Mouse (Mus musculus): Measurements from ENCODE around the gene Gm5114.
"Not testable (repeated sequence)": the region's sequence is repeated elsewhere in the genome, so short reads cannot be mapped to it uniquely, and the experiment has no call there.

Gene Gm5114

GRCm38 (mm10) chr7:39413060-39413459 is at the start of gene Gm5114:
Gm5114 (minus strand) TSS chr7:39413160.
- DNase-seq = not testable (repeated sequence)

GRCm38 (mm10) chr7:39455806-39456205 is 42.8 kb upstream of the Gm5114 start:
- DNase-seq = no peak

- DNase-seq = peak; percentile 89
These were observed 36.5 kb upstream of the Gm5114 start for GRCm38 (mm10) chr7:39449260-39450021.

- DNase-seq = peak; percentile 57
These were observed 35.8 kb upstream of the Gm5114 start for GRCm38 (mm10) chr7:39448626-39449242.

- no peak for DNase-seq
These were observed 28.3 kb upstream of the Gm5114 start for GRCm38 (mm10) chr7:39441237-39441636.

- no peak for DNase-seq
These were observed 27.4 kb upstream of the Gm5114 start for GRCm38 (mm10) chr7:39440362-39440761.

All from cerebellum, adult 11-12 months (tissue).